Mouse (Mus musculus) MEL (cell line): ENCODE measurements around the gene Ccdc88c. TPM values are rescaled to one million over a fixed set of nuclear protein-coding genes. Genes with fewer than 3 reads are reported as not detected.

ENCODE experiments used
- DNase-seq: peaks from one replicate; pipeline ENCODE4 v3.0.0; 2011; ENCODE audit warnings: low read depth, low spot score
- H3K27ac ChIP-seq: 2 replicates; pipeline ENCODE4 v1.5.1; 2012; ENCODE audit warnings: low read depth, mild to moderate bottlenecking, control low read depth, low read length, moderate library complexity; ENCODE audit not compliant: control insufficient read depth
- H3K27me3 ChIP-seq, 2 experiments: fragments of 150-350 bp in 1 of 2; sonication (generic) in 1 of 2; 2 replicates each; pipeline ENCODE4 v1.6.1; 2012; ENCODE audit warnings: low read length in 2 of 2, mild to moderate bottlenecking in 2 of 2, improper control_type of control experiment in 1 of 2, moderate library complexity in 1 of 2; ENCODE audit not compliant: insufficient read depth in 2 of 2, control insufficient read depth in 1 of 2
- H3K36me3 ChIP-seq, 2 experiments: 2 replicates each; pipeline ENCODE4 v1.6.1; 2012 to 2014; ENCODE audit warnings: low read length in 2 of 2, improper control_type of control experiment in 1 of 2, inconsistent platforms in 1 of 2, mild to moderate bottlenecking in 1 of 2; ENCODE audit not compliant: insufficient read depth in 2 of 2, control insufficient read depth in 1 of 2
- H3K4me1 ChIP-seq, 2 experiments: fragments of 150-350 bp in 1 of 2; sonication (generic) in 1 of 2; 2 replicates each; pipeline ENCODE4 v1.6.1; 2012; ENCODE audit warnings: low read length in 2 of 2, improper control_type of control experiment in 1 of 2, mild to moderate bottlenecking in 1 of 2; ENCODE audit not compliant: insufficient read depth in 2 of 2, control insufficient read depth in 1 of 2
- H3K4me3 ChIP-seq, 2 experiments: fragments of 150-350 bp in 1 of 2; sonication (generic) in 1 of 2; 2 replicates each; pipeline ENCODE4 v1.5.1; 2012; ENCODE audit warnings: low read depth in 2 of 2, low read length in 2 of 2, mild to moderate bottlenecking in 2 of 2, moderate library complexity in 2 of 2, control low read depth in 1 of 2, improper control_type of control experiment in 1 of 2; ENCODE audit not compliant: control insufficient read depth in 1 of 2, insufficient read depth in 1 of 2
- H3K79me2 ChIP-seq: 2 replicates; pipeline ENCODE4 v1.6.1; 2012; ENCODE audit warnings: mild to moderate bottlenecking, low read length, moderate library complexity; ENCODE audit not compliant: control insufficient read depth, poor library complexity, insufficient read depth
- H3K9ac ChIP-seq: 2 replicates; pipeline ENCODE4 v1.6.1; 2012; ENCODE audit warnings: low read depth, mild to moderate bottlenecking, control low read depth, low read length, moderate library complexity; ENCODE audit not compliant: control insufficient read depth, poor library complexity, severe bottlenecking
- H3K9me3 ChIP-seq: fragments of 150-350 bp; sonication (generic); replicated peaks from 2 replicates; pipeline ENCODE4 v1.6.1; 2012; ENCODE audit warnings: mild to moderate bottlenecking, low read length, improper control_type of control experiment, moderate library complexity; ENCODE audit not compliant: insufficient read depth
- CHD1 ChIP-seq: IDR thresholded peaks from 2 replicates; pipeline ENCODE4 v1.6.1; 2012; ENCODE audit warnings: low read depth, mild to moderate bottlenecking, inconsistent platforms, low read length, improper control_type of control experiment
- CHD2 ChIP-seq: IDR thresholded peaks from 2 replicates; pipeline ENCODE4 v1.6.1; 2011; ENCODE audit warnings: low read length, improper control_type of control experiment
- E2F4 ChIP-seq: IDR thresholded peaks from 2 replicates; pipeline ENCODE4 v1.6.1; 2011; ENCODE audit warnings: low read depth, low read length, improper control_type of control experiment, borderline replicate concordance
- MAFK ChIP-seq: IDR thresholded peaks from 2 replicates; pipeline ENCODE4 v1.6.1; 2011; ENCODE audit warnings: low read depth, mild to moderate bottlenecking, low read length, improper control_type of control experiment, borderline replicate concordance
- MAX ChIP-seq: IDR thresholded peaks from 2 replicates; pipeline ENCODE4 v1.6.1; 2011; ENCODE audit warnings: low read length, improper control_type of control experiment
- MEF2A ChIP-seq: IDR thresholded peaks from 2 replicates; pipeline ENCODE4 v1.6.1; 2014; ENCODE audit warnings: low read depth, mild to moderate bottlenecking, inconsistent platforms, low read length, improper control_type of control experiment; ENCODE audit not compliant: poor library complexity, insufficient replicate concordance, severe bottlenecking; ENCODE audit errors: extremely low read depth
- MYB ChIP-seq: IDR thresholded peaks from 2 replicates; pipeline ENCODE4 v1.6.1; 2011; ENCODE audit warnings: mild to moderate bottlenecking, low read depth, low read length, improper control_type of control experiment
- MYC ChIP-seq: IDR thresholded peaks from 2 replicates; pipeline ENCODE4 v1.6.1; 2011; ENCODE audit warnings: low read depth, mild to moderate bottlenecking, low read length, improper control_type of control experiment, moderate library complexity
- POLR2AphosphoS2 ChIP-seq: IDR thresholded peaks from 2 replicates; pipeline ENCODE4 v1.6.1; 2011; ENCODE audit warnings: low read length, improper control_type of control experiment
- RAD21 ChIP-seq: IDR thresholded peaks from 2 replicates; pipeline ENCODE4 v1.6.1; 2011; ENCODE audit warnings: mild to moderate bottlenecking, low read depth, low read length, improper control_type of control experiment
- TAL1 ChIP-seq: IDR thresholded peaks from 2 replicates; pipeline ENCODE4 v1.6.1; 2012; ENCODE audit warnings: mild to moderate bottlenecking, inconsistent platforms, low read length, moderate library complexity, mixed read lengths
- TCF12 ChIP-seq: IDR thresholded peaks from 2 replicates; pipeline ENCODE4 v1.6.1; 2014; ENCODE audit warnings: low read depth, mild to moderate bottlenecking, inconsistent platforms, low read length, improper control_type of control experiment, moderate library complexity
- UBTF ChIP-seq: IDR thresholded peaks from 2 replicates; pipeline ENCODE4 v1.6.1; 2012; ENCODE audit warnings: low read depth, mild to moderate bottlenecking, inconsistent platforms, low read length, improper control_type of control experiment, moderate library complexity, borderline replicate concordance; ENCODE audit not compliant: insufficient read depth
- USF2 ChIP-seq, 2 experiments: IDR thresholded peaks; 2 replicates each; pipeline ENCODE4 v1.6.1; 2011 to 2012; ENCODE audit warnings: improper control_type of control experiment in 2 of 2, low read length in 2 of 2, borderline replicate concordance in 1 of 2, inconsistent platforms in 1 of 2, low read depth in 1 of 2, mild to moderate bottlenecking in 1 of 2; ENCODE audit not compliant: insufficient read depth in 1 of 2
- ZC3H11A ChIP-seq: IDR thresholded peaks from 2 replicates; pipeline ENCODE4 v1.6.1; 2012; ENCODE audit warnings: low read depth, mild to moderate bottlenecking, inconsistent platforms, low read length, improper control_type of control experiment
- ZKSCAN1 ChIP-seq: IDR thresholded peaks from 2 replicates; pipeline ENCODE4 v1.6.1; 2012; ENCODE audit warnings: low read depth, mild to moderate bottlenecking, inconsistent platforms, low read length, improper control_type of control experiment, moderate library complexity
- ZMIZ1 ChIP-seq: IDR thresholded peaks from 2 replicates; pipeline ENCODE4 v1.6.1; 2012; ENCODE audit warnings: low read depth, mild to moderate bottlenecking, inconsistent platforms, low read length, improper control_type of control experiment, moderate library complexity
- polyA plus RNA-seq, 2 experiments: library from polyadenylated mRNA; stranded (reverse) in 1 of 2; unstranded in 1 of 2; fragments of >175 nt in 1 of 2; fragments of >200 nt in 1 of 2; gene quantifications; 2 replicates each; pipeline versions ENCODE4 v1.2.1 to v1.2.4; 2012; ENCODE audit warnings: low replicate concordance in 2 of 2, low read depth in 1 of 2; ENCODE audit not compliant: insufficient read length in 2 of 2, insufficient read depth in 1 of 2, missing spikeins in 1 of 2
- total RNA-seq: library from RNA; depleted of rRNA; stranded (reverse); fragments of 300-350 nt; gene quantifications from 2 replicates; pipeline ENCODE4 v1.2.3, GENCODE M21; 2012

Ccdc88c gene
- total and polyA plus RNA-seq, 3 experiments: 8.7 to 15.3 TPM; not detected in 1

DNA sequence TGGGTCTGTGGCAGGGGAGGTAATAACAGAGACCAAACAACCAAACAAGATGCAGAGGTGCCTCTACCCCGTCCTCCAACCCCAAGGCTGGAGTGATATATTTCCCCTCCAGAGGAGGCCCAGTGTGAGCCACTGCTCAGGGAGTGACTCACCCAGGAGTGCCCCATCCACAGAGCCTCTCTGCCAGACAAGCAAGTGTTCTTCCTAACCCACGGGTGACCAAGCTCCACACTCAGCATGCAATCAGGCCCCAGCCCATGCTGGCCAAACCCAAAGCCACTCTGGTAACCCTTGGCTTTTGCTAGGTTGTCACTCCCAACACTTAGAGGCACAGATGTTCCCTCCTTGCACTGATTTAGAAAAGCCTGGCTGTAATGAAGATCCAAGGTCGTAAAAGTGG, 35.7 kb downstream of the Ccdc88c start:
- no peak overlapping the region for H3K4me3 ChIP-seq
- H3K27me3 ChIP-seq: no peaks in the 10 kb centered on the region
- no peaks in the 10 kb centered on the region for H3K79me2 ChIP-seq
- no peaks in the 10 kb centered on the region for H3K9me3 ChIP-seq
- H3K36me3 ChIP-seq: no peaks in the 10 kb centered on the region; a peak in 1 of 4 replicates
- no peak for TF ChIP-seq MYB
- TF ChIP-seq USF2 (IDR thresholded peaks at IDR 0.05; ENCODE audit: borderline replicate concordance in 1 of 2, insufficient read depth in 1 of 2, low read depth in 1 of 2, low read length in 2 of 2): no peak
- TF ChIP-seq CHD2: no peak
- TF ChIP-seq RAD21: no peak
- TF ChIP-seq ZMIZ1: no peak
- TF ChIP-seq MAX: no peak
- H3K4me1 ChIP-seq: 0 out of 4 replicates have a peak, but pooled peaks cover 0 to 4% of the 10 kb centered on the region in 2 experiments
- no peak for DNase-seq
- H3K27ac ChIP-seq: no peak overlapping the region
- no peak overlapping the region for H3K9ac ChIP-seq

DNA sequence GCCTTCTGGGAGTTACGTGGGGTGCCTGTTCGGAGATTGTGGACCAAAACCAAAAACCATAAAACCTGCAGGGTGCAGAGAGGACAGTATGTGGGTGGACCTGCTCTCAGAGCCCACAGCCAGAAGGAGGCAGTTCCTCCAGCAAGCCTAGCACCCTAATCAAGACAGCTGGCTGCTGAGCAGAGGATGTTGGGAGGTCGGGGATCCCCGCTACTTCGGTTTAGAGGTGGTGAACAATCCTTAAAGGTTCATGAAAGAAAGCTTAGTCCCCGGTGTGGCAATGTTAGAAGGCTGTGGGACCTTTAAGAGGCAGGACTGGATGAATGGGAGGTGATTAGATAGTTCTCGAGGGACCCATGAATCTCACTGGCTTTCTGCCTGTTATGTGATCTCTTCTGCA, 36.4 kb downstream of the Ccdc88c start:
- H3K4me3 ChIP-seq: no peak overlapping the region
- H3K9me3 ChIP-seq: no peaks in the 10 kb centered on the region
- no peak overlapping the region for H3K27ac ChIP-seq
- DNase-seq: no peak
- no peaks in the 10 kb centered on the region for H3K27me3 ChIP-seq
- H3K9ac ChIP-seq: no peak overlapping the region
- TF ChIP-seq TCF12 (no peak), ZKSCAN1 (no peak), ZC3H11A (no peak), CHD2 (no peak), MAFK (no peak), POLR2AphosphoS2 (no peak), TAL1 (no peak), E2F4 (no peak), MYC (no peak), MEF2A (no peak), CHD1 (no peak), UBTF (no peak)
- H3K36me3 ChIP-seq: no peaks in the 10 kb centered on the region; a peak in 1 of 4 replicates
- 0 out of 4 replicates have a peak, but pooled peaks cover 0 to 4% of the 10 kb centered on the region in 2 experiments for H3K4me1 ChIP-seq
- H3K79me2 ChIP-seq: no peaks in the 10 kb centered on the region
